Mouse (Mus musculus): ENCODE results near the gene Socs4.

DNA sequence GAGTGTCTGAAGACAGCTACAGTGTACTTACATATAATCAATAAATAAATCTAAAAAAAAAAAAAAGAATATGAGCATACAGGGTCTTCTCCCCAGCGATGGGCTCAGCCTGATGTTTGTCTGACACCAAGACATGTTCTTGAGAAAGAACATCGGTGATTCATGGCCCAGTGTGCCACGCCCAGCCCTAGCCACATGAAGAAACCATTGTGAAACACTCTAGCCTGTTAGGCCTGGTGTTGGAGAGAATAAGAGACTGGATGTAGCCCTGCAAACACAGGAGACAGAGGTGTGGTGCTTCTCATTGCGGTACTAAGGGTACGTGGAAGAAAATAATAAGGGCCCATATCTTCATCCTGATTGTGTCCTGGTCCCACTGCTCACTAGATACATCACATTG, 50.6 kb downstream of the Socs4 start:
- no peak for TF ChIP-seq GATA1 (IDR thresholded peaks at IDR 0.05; ENCODE audit: borderline replicate concordance, low read length)
- no peak for TF ChIP-seq FLI1 (IDR thresholded peaks at IDR 0.05; ENCODE audit: low read length)

Measured in megakaryocyte, embryonic 14.5 days (primary cell).